Mouse (Mus musculus) midbrain, embryonic 14.5 days (tissue): Measurements from ENCODE around the gene Nol4l. TPM values are rescaled to one million over a fixed set of nuclear protein-coding genes. Genes with fewer than 3 reads are reported as not detected.

Experiments
- ATAC-seq: fragments of 200-750 bp; cut with Nextera tagmentation; 2 replicates; pipeline ENCODE4 v1.8.0; 2017; ENCODE audit warnings: moderate number of reproducible peaks, moderate library complexity; ENCODE audit not compliant: low FRiP score, low TSS enrichment
- DNase-seq: peaks from one replicate; pipeline ENCODE4 v3.0.0-alpha.2; 2015
- H3K27ac ChIP-seq: fragments of 300-500 bp; sonication (generic); replicated peaks from 2 replicates; pipeline ENCODE4 v1.5.1; 2014; ENCODE audit warnings: mild to moderate bottlenecking, low read depth, low read length, moderate library complexity
- H3K27me3 ChIP-seq: fragments of 300-500 bp; sonication (generic); 2 replicates; pipeline ENCODE4 v1.6.1; 2014; ENCODE audit warnings: low read length, control low read depth, mixed read lengths; ENCODE audit not compliant: control insufficient read depth, insufficient read depth
- H3K36me3 ChIP-seq: fragments of 300-500 bp; sonication (generic); 2 replicates; pipeline ENCODE4 v1.6.1; 2014; ENCODE audit warnings: low read length, control low read depth; ENCODE audit not compliant: control insufficient read depth, insufficient read depth
- H3K4me1 ChIP-seq: fragments of 300-500 bp; sonication (generic); 2 replicates; pipeline ENCODE4 v1.6.1; 2014; ENCODE audit warnings: mild to moderate bottlenecking, antibody characterized with exemption, low read length, control low read depth; ENCODE audit not compliant: control insufficient read depth, insufficient read depth
- H3K4me2 ChIP-seq: fragments of 300-500 bp; sonication (generic); 2 replicates; pipeline ENCODE4 v1.6.1; 2014; ENCODE audit warnings: mild to moderate bottlenecking, low read length, moderate library complexity
- H3K4me3 ChIP-seq: fragments of 300-500 bp; sonication (generic); replicated peaks from 2 replicates; pipeline ENCODE4 v1.5.1; 2014; ENCODE audit warnings: low read depth, low read length
- H3K9ac ChIP-seq: fragments of 300-500 bp; sonication (generic); replicated peaks from 2 replicates; pipeline ENCODE4 v1.6.1; 2014; ENCODE audit warnings: mild to moderate bottlenecking, low read length, moderate library complexity
- H3K9me3 ChIP-seq: fragments of 300-500 bp; sonication (generic); 2 replicates; pipeline ENCODE4 v1.6.1; 2016; ENCODE audit warnings: low read length, control low read depth, mixed read lengths; ENCODE audit not compliant: control insufficient read depth
- WGBS: fragments of 180-500 bp; shearing (Covaris S2); extraction: QIAGEN DNeasy Blood & Tissue Kit; methylation state at CpG from one replicate; pipeline ENCODE4 v1.1.7; 2014; 5-methylcytosine and 5-hydroxymethylcytosine counted together
- polyA plus RNA-seq: library from polyadenylated mRNA; unstranded; fragments of >200 nt; fragmentation: Nextera tagmentation; extraction: Ambion mirVana; gene quantifications from 2 replicates; pipeline ENCODE4 v1.2.1, GENCODE M21; 2014

The Nol4l gene
- polyA plus RNA-seq, 1 experiment from 2014 or later = 51.7 TPM

- Histone ChIP-seq H3K4me2 (no peak overlapping the region), H3K9me3 (no peaks in the 10 kb centered on the region), H3K36me3 (peaks cover 83% of the 10 kb centered on the region), H3K27me3 (no peaks in the 10 kb centered on the region), H3K9ac (no peak overlapping the region), H3K27ac (no peak overlapping the region), H3K4me1 (peaks cover 29% of the 10 kb centered on the region), H3K4me3 (no peak overlapping the region)
- DNase-seq (no peak), ATAC-seq (no peak)
- WGBS = 56% methylated on average over 7 of the region's 7 CpGs
These were observed 97.3 kb downstream of the Nol4l start for GRCm38 (mm10) chr2:153432492-153432891.

GRCm38 (mm10) chr2:153430571-153430970, 99.2 kb downstream of the Nol4l start:
- 97% methylated on average over 1 of the region's 1 CpGs for WGBS
- H3K4me1 ChIP-seq = peaks cover 21% of the 10 kb centered on the region
- DNase-seq = no peak

GRCm38 (mm10) chr2:153428485-153428884, 101.3 kb downstream of the Nol4l start:
- no peaks in the 10 kb centered on the region for H3K27me3 ChIP-seq
- 83% methylated on average over 2 of the region's 2 CpGs for WGBS
- H3K9ac ChIP-seq = no peak overlapping the region
- H3K4me1 ChIP-seq = peaks cover 20% of the 10 kb centered on the region
- no peak overlapping the region for H3K4me3 ChIP-seq
- no peak overlapping the region for H3K4me2 ChIP-seq
- peaks cover 80% of the 10 kb centered on the region for H3K36me3 ChIP-seq
- no peak for ATAC-seq
- H3K27ac ChIP-seq = no peak overlapping the region; the same call in 1 of the 2 replicates
- no peaks in the 10 kb centered on the region for H3K9me3 ChIP-seq
- DNase-seq = no peak

More at GRCm38 (mm10) chr2:153430571-153430970, 99.2 kb downstream of the Nol4l start:
- H3K4me2 ChIP-seq = no peak overlapping the region
- no peaks in the 10 kb centered on the region for H3K9me3 ChIP-seq
- no peak overlapping the region for H3K4me3 ChIP-seq
- ATAC-seq = no peak
- no peak overlapping the region for H3K27ac ChIP-seq
- no peak overlapping the region for H3K9ac ChIP-seq
- H3K27me3 ChIP-seq = no peaks in the 10 kb centered on the region
- peaks cover 80% of the 10 kb centered on the region for H3K36me3 ChIP-seq

DNA sequence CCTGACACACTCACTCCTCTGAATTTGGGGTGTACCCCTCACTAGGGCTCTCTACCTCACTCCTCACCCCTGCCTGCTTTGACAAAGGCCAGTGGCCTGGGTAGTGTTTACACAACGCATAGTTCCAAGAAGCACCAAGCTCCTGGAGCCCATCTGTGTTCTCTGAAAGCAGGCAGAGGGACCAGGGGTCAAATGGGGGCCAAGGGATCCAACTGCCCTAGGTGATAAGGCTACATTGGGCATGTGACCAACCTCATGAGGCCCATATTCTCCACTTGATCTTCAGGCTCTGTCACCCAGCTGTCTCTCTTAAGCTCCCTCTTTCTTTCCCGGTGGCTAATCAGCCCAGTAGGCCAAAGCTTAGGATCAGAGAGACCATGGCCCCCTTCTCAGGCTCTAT, 102.8 kb downstream of the Nol4l start:
- Histone ChIP-seq H3K27ac (peak overlapping the region; percentile 71), H3K9ac (no peak overlapping the region), H3K27me3 (no peaks in the 10 kb centered on the region), H3K4me1 (peaks cover 35% of the 10 kb centered on the region), H3K4me3 (no peak overlapping the region), H3K36me3 (peaks cover 70% of the 10 kb centered on the region), H3K9me3 (no peaks in the 10 kb centered on the region), H3K4me2 (no peak overlapping the region)
- 18% methylated on average over 2 of the region's 2 CpGs for WGBS
- ATAC-seq (no peak), DNase-seq (no peak)

- Histone ChIP-seq H3K36me3 (peaks cover 62% of the 10 kb centered on the region), H3K9me3 (no peaks in the 10 kb centered on the region), H3K4me1 (peaks cover 36% of the 10 kb centered on the region), H3K4me3 (no peak overlapping the region), H3K27me3 (no peaks in the 10 kb centered on the region), H3K9ac (no peak overlapping the region), H3K27ac (peak overlapping the region; percentile 67), H3K4me2 (no peak overlapping the region)
- ATAC-seq = peak; percentile 72
- 10% methylated on average over 9 of the region's 9 CpGs for WGBS
- peak; percentile 67 for DNase-seq
These were observed 103.6 kb downstream of the Nol4l start for GRCm38 (mm10) chr2:153425998-153426670.

DNA sequence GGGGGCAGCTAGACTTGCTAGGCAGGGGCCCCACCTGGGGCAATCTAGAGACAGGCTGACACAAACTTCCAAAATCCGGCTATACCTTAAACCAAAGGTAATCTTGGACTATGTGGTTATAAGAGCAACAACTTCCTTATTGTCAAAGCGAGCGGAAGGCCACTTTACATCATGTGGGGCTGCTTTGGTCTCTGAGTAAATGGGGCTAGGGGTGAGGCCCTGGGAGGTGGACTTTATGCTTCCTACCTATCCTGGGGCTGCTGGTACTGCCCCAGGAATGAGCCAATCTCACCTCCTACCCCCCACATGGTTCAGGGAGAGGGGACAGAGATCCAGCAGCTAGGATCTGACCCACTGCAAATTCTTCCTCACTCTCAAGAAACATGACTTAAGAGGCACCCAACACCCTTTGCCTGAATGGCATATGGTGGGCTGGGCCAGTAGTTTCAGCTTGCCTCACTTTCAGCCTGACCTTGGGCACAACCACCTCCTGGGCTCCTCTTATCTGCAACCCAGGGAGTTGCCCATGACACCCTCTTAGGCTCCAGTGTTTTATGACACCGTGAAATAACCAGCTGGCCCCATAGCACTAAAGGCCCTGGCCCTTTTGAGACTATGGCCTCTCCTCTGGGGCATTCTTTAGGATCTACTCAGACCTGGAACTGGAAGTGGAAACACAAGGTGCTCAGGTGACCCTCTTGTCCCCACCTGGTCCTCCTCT, 104.5 kb downstream of the Nol4l start:
- H3K27me3 ChIP-seq = no peaks in the 10 kb centered on the region
- no peaks in the 10 kb centered on the region for H3K9me3 ChIP-seq
- H3K36me3 ChIP-seq = peaks cover 61% of the 10 kb centered on the region
- peaks cover 36% of the 10 kb centered on the region for H3K4me1 ChIP-seq
- peak overlapping the region; percentile 67 for H3K27ac ChIP-seq
- no peak overlapping the region for H3K4me3 ChIP-seq
- no peak for ATAC-seq
- WGBS = 89% methylated on average over 4 of the region's 4 CpGs
- DNase-seq = no peak
- no peak overlapping the region for H3K4me2 ChIP-seq
- no peak overlapping the region for H3K9ac ChIP-seq

GRCm38 (mm10) chr2:153424557-153424956, 105.2 kb downstream of the Nol4l start:
- Histone ChIP-seq H3K4me3 (no peak overlapping the region), H3K9ac (no peak overlapping the region), H3K9me3 (no peaks in the 10 kb centered on the region), H3K27ac (no peak overlapping the region), H3K27me3 (no peaks in the 10 kb centered on the region), H3K4me1 (peaks cover 36% of the 10 kb centered on the region), H3K4me2 (no peak overlapping the region), H3K36me3 (peaks cover 62% of the 10 kb centered on the region)
- DNase-seq (no peak), ATAC-seq (no peak)
- WGBS = 88% methylated on average over 8 of the region's 8 CpGs

DNA sequence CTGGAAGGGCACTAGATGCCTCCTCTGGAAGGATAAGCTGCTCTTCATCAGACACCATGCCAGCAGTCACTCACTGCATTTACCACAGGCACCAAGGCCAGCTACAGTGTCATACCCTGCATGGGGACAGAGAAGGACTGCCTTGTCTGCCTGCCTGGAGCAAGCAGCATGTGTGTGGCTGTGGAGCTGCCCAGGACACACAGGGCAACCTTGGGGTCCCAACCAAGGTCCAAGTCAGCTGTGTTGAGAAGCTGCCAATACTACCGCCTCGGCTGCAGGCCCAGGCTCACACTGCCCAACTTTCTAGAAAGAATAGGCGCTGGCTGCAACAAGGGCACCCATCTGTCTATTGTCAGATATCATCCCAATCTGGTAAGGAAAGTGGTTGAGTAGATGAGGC, 106.7 kb downstream of the Nol4l start:
- no peak overlapping the region for H3K27ac ChIP-seq
- WGBS = 72% methylated on average over 3 of the region's 3 CpGs
- H3K4me1 ChIP-seq = peaks cover 36% of the 10 kb centered on the region

DNA sequence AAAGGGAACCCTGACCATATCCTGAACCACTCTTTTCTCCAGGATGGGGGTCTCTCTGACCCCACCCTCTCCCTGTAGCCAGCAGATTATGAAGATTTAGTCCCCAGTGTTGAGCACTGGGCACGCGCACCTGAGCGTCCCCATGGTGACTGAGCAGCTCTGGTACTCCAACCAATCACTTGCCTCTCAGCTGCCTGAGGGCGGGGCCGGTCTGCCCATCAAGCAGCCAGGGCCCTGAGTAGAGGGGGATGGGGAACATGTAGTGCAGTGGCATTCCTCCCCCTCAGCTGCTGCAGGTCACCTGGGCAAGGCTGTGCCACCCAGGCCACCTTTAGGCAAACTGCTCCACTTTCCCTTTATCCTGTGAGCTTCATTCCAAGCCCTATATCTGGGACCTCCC, 107.7 kb downstream of the Nol4l start:
- no peaks in the 10 kb centered on the region for H3K27me3 ChIP-seq
- ATAC-seq = peak; percentile 71
- peak overlapping the region; percentile 23; the same call in 1 of the 2 replicates for H3K9ac ChIP-seq
- peak; percentile 70 for DNase-seq
- H3K4me1 ChIP-seq = peaks cover 33% of the 10 kb centered on the region
- H3K36me3 ChIP-seq = peaks cover 67% of the 10 kb centered on the region
- no peak overlapping the region for H3K27ac ChIP-seq
- H3K4me2 ChIP-seq = no peak overlapping the region
- WGBS = 5% methylated on average over 5 of the region's 5 CpGs
- no peaks in the 10 kb centered on the region for H3K9me3 ChIP-seq
- no peak overlapping the region for H3K4me3 ChIP-seq

More for the DNA sequence above, 106.7 kb downstream of the Nol4l start:
- ATAC-seq (no peak), DNase-seq (no peak)
- Histone ChIP-seq H3K4me2 (no peak overlapping the region), H3K27me3 (no peaks in the 10 kb centered on the region), H3K9me3 (no peaks in the 10 kb centered on the region), H3K9ac (no peak overlapping the region; the same call in 1 of the 2 replicates), H3K4me3 (no peak overlapping the region), H3K36me3 (peaks cover 62% of the 10 kb centered on the region)
